Mouse (Mus musculus) layer of hippocampus, adult 8-10 months (tissue): ENCODE results near the gene Olfr457. TPM values are rescaled to one million over a fixed set of nuclear protein-coding genes. Genes with fewer than 3 reads are reported as not detected.

ENCODE experiments used
- total RNA-seq, 4 experiments: library from RNA; stranded (reverse); gene quantifications; 2 replicates each; pipeline ENCODE4 v1.2.4; 2022

The Olfr457 gene
- total RNA-seq, 4 experiments from 2014 or later = not detected

Other genes with a start within 250 kb of the Olfr457 start
- gene Gstk1, start 230.4 kb downstream of the Olfr457 start, total RNA-seq = 10 to 100 TPM in 2 of 4 experiments, 1 to 10 TPM in 2; 7.5 to 12.2 (median 10.3) TPM
- not detected for gene Tmem139, start 214.4 kb downstream of the Olfr457 start, total RNA-seq
- 10 to 100 TPM; 22.1 to 26.1 (median 22.7) TPM for gene Casp2, start 211.3 kb downstream of the Olfr457 start, total RNA-seq
- gene Clcn1, start 189.7 kb downstream of the Olfr457 start, total RNA-seq = 1 to 10 TPM; 2.9 to 4.3 (median 3.4) TPM
- 10 to 100 TPM; 72.3 to 80.0 (median 75.9) TPM for gene Fam131b, start 151.7 kb downstream of the Olfr457 start, total RNA-seq
- gene Zyx, start 126.7 kb downstream of the Olfr457 start, total RNA-seq = 10 to 100 TPM; 36.5 to 52.5 (median 44.5) TPM
- under 1 TPM; 0.14 to 0.36 (median 0.15) TPM for gene Epha1, start 103.1 kb downstream of the Olfr457 start, total RNA-seq
- not detected for gene Tas2r143, start 76.1 kb downstream of the Olfr457 start, total RNA-seq
- gene Tas2r135, start 70.9 kb downstream of the Olfr457 start, total RNA-seq = under 1 TPM in 1 of 4 experiments, not detected in 3; 0.29 TPM
- gene Tas2r126, start 41.8 kb downstream of the Olfr457 start, total RNA-seq = not detected
- not detected for gene Olfr458, start 11.1 kb downstream of the Olfr457 start, total RNA-seq
- not detected for gene Olfr456, start 10.9 kb upstream of the Olfr457 start, total RNA-seq
- gene Olfr455, start 71.3 kb upstream of the Olfr457 start, total RNA-seq = not detected
- not detected for gene Tcaf3, start 121.4 kb upstream of the Olfr457 start, total RNA-seq
- 1 to 10 TPM in 1 of 4 experiments, under 1 TPM in 3; 0.74 to 1.1 (median 0.89) TPM for gene Tcaf2, start 168.9 kb upstream of the Olfr457 start, total RNA-seq
- 100 to 1,000 TPM; 192 to 236 (median 213) TPM for gene Tcaf1, start 233.8 kb upstream of the Olfr457 start, total RNA-seq